Mouse (Mus musculus): Measurements from ENCODE around the gene Pes1.
"Not testable (repeated sequence)": the region's sequence is repeated elsewhere in the genome, so short reads cannot be mapped to it uniquely, and the experiment has no call there.

The Pes1 gene

DNA sequence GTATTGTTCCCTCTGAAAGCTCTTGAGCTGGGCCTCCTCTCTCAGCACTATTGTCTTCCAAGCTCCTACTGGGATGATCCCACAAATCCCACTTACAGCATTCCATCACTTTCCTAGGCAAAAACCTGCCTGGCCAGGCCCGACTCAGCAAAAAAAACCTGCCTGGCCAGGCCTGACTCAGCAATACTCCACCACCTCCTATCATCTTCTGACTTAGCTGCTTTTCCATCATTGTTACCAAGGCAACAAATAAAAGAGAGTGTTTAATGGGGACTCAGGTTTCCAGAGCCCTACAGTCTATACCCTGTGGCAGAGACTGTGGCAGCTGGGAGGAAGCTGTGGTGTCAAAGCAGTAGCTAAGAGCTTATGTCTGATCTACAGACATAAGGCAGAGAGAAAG lies 48.8 kb downstream of the Pes1 start:
- no peak for DNase-seq (ENCODE audit: low read depth)

DNA sequence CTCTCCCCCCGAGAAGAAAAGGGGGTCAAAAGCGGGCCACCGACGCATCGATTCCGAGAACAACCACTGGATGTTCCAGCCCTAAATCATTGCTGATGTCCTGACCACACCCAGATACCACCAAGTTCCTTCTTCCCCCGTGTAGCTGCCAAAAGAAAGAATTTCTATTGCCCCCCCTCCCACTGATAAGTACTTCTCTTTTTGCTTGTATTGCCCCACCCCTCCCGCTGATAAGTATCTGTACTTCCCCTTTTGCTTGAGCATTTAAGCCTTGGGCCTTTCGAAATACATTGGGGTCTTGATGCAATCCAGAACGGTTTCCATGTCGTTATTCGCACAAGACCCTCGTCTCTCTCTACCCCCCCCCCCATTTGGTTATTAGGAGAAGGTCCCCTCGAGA lies 52.0 kb downstream of the Pes1 start:
- not testable (repeated sequence) for DNase-seq (ENCODE audit: low read depth)

DNA sequence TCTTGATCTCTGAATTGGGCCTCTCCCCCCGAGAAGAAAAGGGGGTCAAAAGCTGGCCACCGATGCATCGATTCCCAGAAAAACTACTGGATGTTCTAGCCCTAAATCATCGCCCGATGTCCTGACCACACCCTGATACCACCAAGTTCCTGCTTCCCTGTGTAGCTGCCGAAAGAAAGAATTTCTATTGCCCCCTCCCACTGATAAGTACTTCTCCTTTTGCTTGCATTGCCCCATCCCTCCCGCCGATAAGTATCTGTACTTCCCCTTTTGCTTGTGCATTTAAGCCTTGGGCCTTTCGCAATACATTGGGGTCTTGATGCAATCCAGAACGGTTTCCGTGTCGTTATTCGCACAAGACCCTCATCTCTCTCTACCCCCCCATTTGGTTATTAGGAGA lies 58.3 kb downstream of the Pes1 start:
- not testable (repeated sequence) for DNase-seq (ENCODE audit: low read depth)

DNA sequence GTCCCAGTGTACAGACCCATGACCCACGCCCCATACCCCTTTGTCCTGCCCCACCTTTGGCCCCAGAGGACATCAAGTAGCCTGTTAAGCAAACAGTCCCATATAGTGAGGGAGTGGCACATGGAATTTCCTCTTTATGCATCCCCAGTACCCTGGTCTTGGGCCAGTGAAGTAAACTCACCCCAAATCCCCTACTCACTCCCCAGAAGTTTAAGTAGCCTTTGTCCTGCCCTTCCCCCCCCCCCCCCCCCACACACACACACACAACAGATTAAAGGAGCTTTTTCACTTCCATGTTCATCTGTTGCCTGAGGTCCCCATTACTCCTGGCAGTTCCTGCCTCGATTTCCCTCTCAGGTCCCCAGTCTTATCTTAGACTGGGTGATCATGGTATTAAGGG lies 59.5 kb downstream of the Pes1 start:
- no peak for DNase-seq (ENCODE audit: low read depth)

DNA sequence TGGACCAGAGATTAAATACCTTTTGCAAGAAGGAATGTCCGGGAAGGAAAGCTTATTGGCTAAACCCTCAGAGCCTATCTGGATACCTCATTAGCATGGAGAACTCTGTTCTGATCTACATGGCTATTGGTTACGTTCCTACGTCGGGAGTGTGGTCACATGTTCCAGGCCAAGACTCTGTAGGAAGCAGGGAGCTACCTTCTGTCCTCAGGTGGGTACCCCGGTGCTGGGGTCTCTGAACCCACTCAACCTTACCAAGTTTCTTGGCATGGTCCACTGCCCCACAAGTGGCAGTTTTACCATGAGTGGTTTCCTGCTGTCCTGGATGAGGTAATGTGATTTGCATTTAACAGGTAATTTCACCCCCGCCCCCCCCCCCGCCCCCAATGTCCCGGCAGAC lies 63.3 kb downstream of the Pes1 start:
- no peak for DNase-seq (ENCODE audit: low read depth)

DNA sequence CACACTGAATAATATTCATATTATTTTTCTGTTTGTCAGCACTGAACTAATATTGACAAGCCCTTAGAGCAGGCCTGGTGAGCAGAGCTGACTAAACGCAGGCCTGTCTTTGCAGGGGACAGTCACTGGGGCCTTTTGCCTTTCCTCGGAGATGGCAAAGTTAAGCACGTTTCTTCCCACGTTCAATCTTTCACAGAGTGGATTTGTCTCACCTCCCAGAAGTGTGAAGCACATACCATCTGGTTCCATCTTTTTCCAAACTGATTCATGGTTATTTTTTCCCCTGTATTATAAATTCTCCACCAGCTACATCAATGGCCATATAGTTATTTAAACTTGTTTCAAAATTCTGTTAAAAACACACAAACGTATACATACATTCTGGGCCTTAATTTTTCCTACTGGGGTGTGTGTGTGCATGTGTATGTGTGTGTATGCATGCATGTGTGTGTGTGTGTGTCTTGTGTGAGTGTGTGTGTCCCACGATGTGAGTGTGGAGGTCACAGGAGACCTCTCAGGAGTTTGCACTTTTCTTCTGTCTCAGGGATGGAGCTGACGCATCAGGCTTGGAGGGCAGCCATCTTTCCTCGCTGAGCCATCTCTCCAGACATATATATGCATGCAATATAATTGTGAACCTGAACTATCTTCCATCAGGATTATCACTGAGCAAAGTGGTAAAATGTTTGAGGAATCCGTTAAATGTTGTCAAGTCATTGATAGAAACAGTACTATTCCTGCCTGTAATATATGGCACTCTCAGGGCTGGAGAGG lies 64.0 kb downstream of the Pes1 start:
- no peak for DNase-seq (ENCODE audit: low read depth)

DNA sequence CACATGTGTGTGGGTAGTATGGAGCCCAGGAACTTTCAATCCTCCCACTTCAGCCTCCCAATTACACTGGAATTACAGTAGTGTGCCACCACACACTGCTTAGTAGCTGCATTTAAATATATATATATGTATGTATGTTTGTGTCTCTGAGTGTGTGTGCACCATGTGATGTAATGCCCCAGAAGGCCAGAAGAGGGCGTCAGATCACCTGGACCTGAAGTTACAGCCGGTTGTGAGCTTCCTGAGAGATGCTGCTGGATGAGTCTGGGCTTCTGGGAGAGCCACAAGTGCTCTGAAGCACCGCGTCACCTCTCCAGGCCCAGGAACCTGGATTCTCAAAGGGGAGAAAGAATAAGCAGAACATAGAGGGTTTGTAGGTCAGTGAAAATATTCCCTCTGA lies 65.6 kb downstream of the Pes1 start:
- no peak for DNase-seq (ENCODE audit: low read depth)
